Mouse (Mus musculus): Measurements from ENCODE around the gene Lmln. TPM values are rescaled to one million over a fixed set of nuclear protein-coding genes. Genes with fewer than 3 reads are reported as not detected.
"Not testable (repeated sequence)": the region's sequence is repeated elsewhere in the genome, so short reads cannot be mapped to it uniquely, and the experiment has no call there.

Lmln gene
- polyA plus RNA-seq, 1 experiment from 2014 or later, result 3.9 TPM

DNA sequence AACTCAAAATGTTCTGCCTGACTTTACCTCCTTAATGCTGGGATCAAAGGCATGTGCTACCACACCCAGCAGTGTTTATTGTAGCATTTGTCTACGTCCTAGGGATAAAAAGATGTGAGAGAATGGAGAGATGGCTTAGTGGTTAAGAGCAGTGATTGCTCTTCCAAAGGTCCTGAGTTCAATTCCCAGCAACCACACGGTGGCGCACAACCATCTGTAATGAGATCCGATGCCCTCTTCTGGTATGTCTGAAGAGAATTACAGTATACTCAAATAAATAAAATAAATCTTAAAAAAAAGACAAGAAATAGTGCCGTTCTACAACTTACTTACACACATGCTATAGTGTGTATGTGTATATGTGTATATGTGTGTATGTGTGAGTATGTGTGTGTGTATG lies 105.2 kb downstream of the Lmln start:
- H3K27ac ChIP-seq, result no peak overlapping the region
- WGBS, result 42% methylated on average over 5 of the region's 5 CpGs
- H3K9me3 ChIP-seq, result no peaks in the 10 kb centered on the region
- H3K4me1 ChIP-seq, result no peaks in the 10 kb centered on the region; the same call in 1 of the 2 replicates
- no peak overlapping the region for H3K4me2 ChIP-seq
- H3K27me3 ChIP-seq, result no peaks in the 10 kb centered on the region
- H3K4me3 ChIP-seq, result no peak overlapping the region
- ATAC-seq (ENCODE audit: insufficient number of reproducible peaks, insufficient read depth, low FRiP score, low TSS enrichment, low read depth), result no peak
- no peak overlapping the region for H3K9ac ChIP-seq
- H3K36me3 ChIP-seq, result no peaks in the 10 kb centered on the region

DNA sequence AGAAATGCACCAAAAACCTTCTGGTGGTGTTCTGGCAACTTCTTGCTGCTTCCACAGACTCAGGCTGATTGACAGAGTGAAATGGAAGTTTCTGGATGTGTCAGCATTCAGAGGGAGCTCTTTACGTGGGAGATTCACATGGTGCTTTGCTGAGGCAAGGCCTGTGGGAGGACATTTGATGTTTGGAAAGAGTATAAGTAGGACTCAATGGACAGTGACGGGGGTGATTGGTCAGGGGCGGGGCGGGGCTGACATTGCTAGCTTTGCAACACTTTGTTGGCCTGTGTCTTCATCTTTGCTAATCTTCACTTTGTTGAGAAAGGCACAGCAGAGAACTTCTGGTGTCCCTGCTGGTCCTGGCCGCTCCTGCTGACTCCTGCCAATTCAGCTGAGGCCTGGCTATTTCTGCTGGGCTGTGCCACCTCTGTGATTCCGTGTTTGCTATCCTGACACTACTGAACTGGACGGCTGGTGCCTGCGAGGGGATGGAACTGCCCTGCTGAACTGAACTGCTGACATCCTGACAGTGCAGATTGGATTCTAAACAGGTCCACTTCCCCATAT lies 107.2 kb downstream of the Lmln start:
- Histone ChIP-seq H3K27ac (no peak overlapping the region), H3K27me3 (no peaks in the 10 kb centered on the region), H3K9me3 (no peaks in the 10 kb centered on the region), H3K4me3 (no peak overlapping the region), H3K36me3 (no peaks in the 10 kb centered on the region), H3K4me1 (no peaks in the 10 kb centered on the region), H3K4me2 (no peak overlapping the region), H3K9ac (no peak overlapping the region)
- ATAC-seq (ENCODE audit: insufficient number of reproducible peaks, insufficient read depth, low FRiP score, low TSS enrichment, low read depth), result no peak
- 80% methylated on average over 8 of the region's 8 CpGs for WGBS

GRCm38 (mm10) chr16:33170716-33171587 lies 108.6 kb downstream of the Lmln start:
- Histone ChIP-seq H3K4me1 (no peaks in the 10 kb centered on the region), H3K36me3 (no peaks in the 10 kb centered on the region), H3K9me3 (no peaks in the 10 kb centered on the region), H3K27ac (no peak overlapping the region), H3K4me3 (no peak overlapping the region), H3K4me2 (no peak overlapping the region), H3K27me3 (no peaks in the 10 kb centered on the region), H3K9ac (no peak overlapping the region)
- no peak for ATAC-seq (ENCODE audit: insufficient number of reproducible peaks, insufficient read depth, low FRiP score, low TSS enrichment, low read depth)
- whole genome bisulfite sequencing, result 70% methylated on average over 9 of the region's 9 CpGs

- H3K9ac ChIP-seq, result no peak overlapping the region
- 72% methylated on average over 6 of the region's 6 CpGs for WGBS
- no peaks in the 10 kb centered on the region for H3K27me3 ChIP-seq
- no peaks in the 10 kb centered on the region for H3K9me3 ChIP-seq
- H3K4me1 ChIP-seq, result no peaks in the 10 kb centered on the region
- H3K36me3 ChIP-seq, result no peaks in the 10 kb centered on the region
- H3K4me2 ChIP-seq, result no peak overlapping the region
- no peak overlapping the region for H3K4me3 ChIP-seq
- H3K27ac ChIP-seq, result no peak overlapping the region
- no peak for ATAC-seq (ENCODE audit: insufficient number of reproducible peaks, insufficient read depth, low FRiP score, low TSS enrichment, low read depth)
These were observed 109.5 kb downstream of the Lmln start for GRCm38 (mm10) chr16:33171800-33172199.

GRCm38 (mm10) chr16:33173151-33173550 lies 110.8 kb downstream of the Lmln start:
- no peak overlapping the region for H3K9ac ChIP-seq
- no peak overlapping the region for H3K4me2 ChIP-seq
- no peaks in the 10 kb centered on the region for H3K27me3 ChIP-seq
- no peaks in the 10 kb centered on the region for H3K9me3 ChIP-seq
- no peak overlapping the region for H3K4me3 ChIP-seq
- no peaks in the 10 kb centered on the region for H3K36me3 ChIP-seq
- no peaks in the 10 kb centered on the region for H3K4me1 ChIP-seq
- no peak overlapping the region for H3K27ac ChIP-seq
- no peak for ATAC-seq (ENCODE audit: insufficient number of reproducible peaks, insufficient read depth, low FRiP score, low TSS enrichment, low read depth)
- WGBS, result 55% methylated on average over 5 of the region's 5 CpGs

GRCm38 (mm10) chr16:33174695-33175094 lies 112.4 kb downstream of the Lmln start:
- H3K9me3 ChIP-seq, result no peaks in the 10 kb centered on the region
- no peak for ATAC-seq (ENCODE audit: insufficient number of reproducible peaks, insufficient read depth, low FRiP score, low TSS enrichment, low read depth)
- H3K36me3 ChIP-seq, result no peaks in the 10 kb centered on the region
- no peaks in the 10 kb centered on the region; the same call in 1 of the 2 replicates for H3K4me1 ChIP-seq
- no peak overlapping the region for H3K27ac ChIP-seq
- H3K27me3 ChIP-seq, result no peaks in the 10 kb centered on the region
- no peak overlapping the region for H3K4me3 ChIP-seq
- no peak overlapping the region for H3K9ac ChIP-seq
- no peak overlapping the region for H3K4me2 ChIP-seq

DNA sequence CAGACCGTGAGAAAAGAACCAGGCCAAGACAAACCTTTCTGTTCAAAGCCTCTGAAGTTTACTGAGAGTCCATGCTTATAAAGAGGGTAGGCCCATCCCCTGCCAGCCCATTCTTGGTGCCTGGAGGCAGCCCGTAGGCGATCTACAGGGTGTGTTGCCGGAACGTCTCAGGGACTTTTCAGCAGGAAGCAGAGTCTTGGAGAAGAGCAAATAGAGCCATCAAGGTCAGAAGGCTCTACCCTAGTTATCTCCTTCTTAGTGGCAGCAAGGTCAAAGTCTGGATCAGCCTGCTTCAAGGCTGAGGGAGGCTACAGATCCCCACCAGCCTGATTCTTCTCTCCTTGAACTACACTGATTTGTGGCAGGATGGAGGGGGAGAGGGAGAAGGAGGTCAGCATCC lies 114.5 kb downstream of the Lmln start:
- H3K4me2 ChIP-seq; H3K36me3 ChIP-seq; H3K9ac ChIP-seq; H3K27ac ChIP-seq; H3K9me3 ChIP-seq; ATAC-seq (ENCODE audit: insufficient number of reproducible peaks, insufficient read depth, low FRiP score, low TSS enrichment, low read depth); H3K4me3 ChIP-seq; H3K27me3 ChIP-seq; H3K4me1 ChIP-seq: not testable (repeated sequence)
- WGBS, result 84% methylated on average over 5 of the region's 5 CpGs

MicroRNAs within 50 kb of the gene (microRNA counts, 519-probe panel; counts per million panel counts)
- 236 counts per million, percentile 44 among the panel's probes with 10 or more counts for microRNA mmu-miR-1947

Small RNA genes lying within 50 kb of the gene (microRNA-seq; reads per million reads assigned to microRNA genes)
- gene Gm22231 (not detected), gene Mir1947 (4.8 reads per million, percentile 18 among the genes with 10 or more reads in this experiment)

Other genes with a start within 250 kb of the Lmln start
- 108 and 114 TPM in 2 replicates for gene Fyttd1, start 185.0 kb upstream of the Lmln start, polyA plus RNA-seq (2015; fragmentation: Nextera tagmentation; extraction: Ambion mirVana)
- 16.0 and 20.3 TPM in 2 replicates for gene Rubcn, start 184.8 kb upstream of the Lmln start, polyA plus RNA-seq (2015; fragmentation: Nextera tagmentation; extraction: Ambion mirVana)
- gene Lrch3, start 148.4 kb upstream of the Lmln start, polyA plus RNA-seq (2015; fragmentation: Nextera tagmentation; extraction: Ambion mirVana), result 32.7 and 34.1 TPM in 2 replicates
- 2.1 and 4.0 TPM in 2 replicates for gene Iqcg, start 6.3 kb upstream of the Lmln start, polyA plus RNA-seq (2015; fragmentation: Nextera tagmentation; extraction: Ambion mirVana)
- gene Rpl35a, start 6.1 kb upstream of the Lmln start, polyA plus RNA-seq (2015; fragmentation: Nextera tagmentation; extraction: Ambion mirVana), result 1,031 and 1,064 TPM in 2 replicates
- 17.2 and 17.8 TPM in 2 replicates for gene Osbpl11, start 122.5 kb downstream of the Lmln start, polyA plus RNA-seq (2015; fragmentation: Nextera tagmentation; extraction: Ambion mirVana)
- 82.7 and 94.7 TPM in 2 replicates for gene Snx4, start 188.9 kb downstream of the Lmln start, polyA plus RNA-seq (2015; fragmentation: Nextera tagmentation; extraction: Ambion mirVana)

All from embryonic facial prominence, embryonic 13.5 days (tissue).